Mouse (Mus musculus): ENCODE measurements around the gene Dync2li1.

Gene Dync2li1

GRCm38 (mm10) chr17:84685286-84685685 lies 59.0 kb downstream of the Dync2li1 start:
- no peak for DNase-seq (ENCODE audit: low spot score)

GRCm38 (mm10) chr17:84687994-84688393 lies 61.7 kb downstream of the Dync2li1 start:
- no peak for DNase-seq (ENCODE audit: low spot score)

GRCm38 (mm10) chr17:84688834-84689233 lies 62.5 kb downstream of the Dync2li1 start:
- no peak for DNase-seq (ENCODE audit: low spot score)

- no peak for DNase-seq (ENCODE audit: low spot score)
These were observed 63.0 kb downstream of the Dync2li1 start for GRCm38 (mm10) chr17:84689316-84689715.

GRCm38 (mm10) chr17:84690111-84690510 lies 63.8 kb downstream of the Dync2li1 start:
- no peak for DNase-seq (ENCODE audit: low spot score)

GRCm38 (mm10) chr17:84693741-84694140 lies 67.4 kb downstream of the Dync2li1 start:
- no peak for DNase-seq (ENCODE audit: low spot score)

GRCm38 (mm10) chr17:84696537-84696936 lies 70.2 kb downstream of the Dync2li1 start:
- DNase-seq (ENCODE audit: low spot score): no peak

GRCm38 (mm10) chr17:84698727-84699126 lies 72.4 kb downstream of the Dync2li1 start:
- DNase-seq (ENCODE audit: low spot score): peak; percentile 44
